Mouse (Mus musculus): ENCODE measurements around the gene Lurap1.

GRCm38 (mm10) chr4:116165708-116166407 lies 14.7 kb upstream of the Lurap1 start:
- TF ChIP-seq CTCF (IDR thresholded peaks at IDR 0.05; ENCODE audit: extremely low read depth, insufficient read length, insufficient replicate concordance, low read depth, low read length) = no peak
- TF ChIP-seq POLR2A (IDR thresholded peaks at IDR 0.05; ENCODE audit: low read depth, low read length) = no peak

All from small intestine, adult 2 months (tissue).